Mouse (Mus musculus): ENCODE data around the gene Tomm40. TPM values are rescaled to one million over a fixed set of nuclear protein-coding genes. Genes with fewer than 3 reads are reported as not detected.

Gene Tomm40
- polyA plus RNA-seq, 1 experiment from 2014 or later, result 128 TPM

- Histone ChIP-seq H3K36me3 (no peaks in the 10 kb centered on the region), H3K4me2 (no peak overlapping the region), H3K27ac (replicated peaks) (no peak overlapping the region), H3K9ac (no peak overlapping the region), H3K4me1 (peaks cover 7% of the 10 kb centered on the region; the same call in 1 of the 2 replicates), H3K4me3 (no peak overlapping the region), H3K9me3 (no peaks in the 10 kb centered on the region), H3K27me3 (replicated peaks) (no peaks in the 10 kb centered on the region)
- no peak for ATAC-seq (ENCODE audit: extremely low read depth, insufficient number of reproducible peaks, low FRiP score, low TSS enrichment)
- WGBS, result 76% methylated on average over 6 of the region's 6 CpGs
Observed at GRCm38 (mm10) chr7:19683771-19684201, 31.5 kb downstream of the Tomm40 start.

DNA sequence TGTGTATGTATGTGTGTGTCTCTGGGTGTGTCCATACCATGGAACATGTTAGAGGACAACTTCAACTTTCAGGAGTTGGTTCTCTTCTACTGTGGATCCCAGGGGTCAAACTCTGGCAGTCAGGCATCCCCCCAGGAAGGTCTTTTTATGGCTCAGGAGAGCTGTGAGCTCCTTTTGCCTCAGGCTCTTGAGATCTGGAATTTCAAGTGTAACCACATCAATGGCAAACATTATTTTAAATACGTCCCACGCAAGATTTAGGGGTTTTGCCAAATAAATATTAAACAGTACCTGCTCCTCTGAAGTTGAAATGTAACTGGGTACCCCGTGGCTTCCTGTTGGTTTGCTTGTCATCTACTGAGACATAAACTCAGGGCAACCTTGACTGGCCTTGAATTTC is 32.3 kb downstream of the Tomm40 start:
- Histone ChIP-seq H3K36me3 (no peaks in the 10 kb centered on the region), H3K9me3 (no peaks in the 10 kb centered on the region), H3K27me3 (replicated peaks) (no peaks in the 10 kb centered on the region), H3K4me1 (peaks cover 7% of the 10 kb centered on the region; the same call in 1 of the 2 replicates), H3K27ac (replicated peaks) (no peak overlapping the region), H3K9ac (0 out of 2 replicates have a peak overlapping the region, but pooled peaks have one; percentile 5), H3K4me3 (no peak overlapping the region), H3K4me2 (no peak overlapping the region)
- 67% methylated on average over 3 of the region's 3 CpGs for WGBS
- ATAC-seq (ENCODE audit: extremely low read depth, insufficient number of reproducible peaks, low FRiP score, low TSS enrichment), result no peak

GRCm38 (mm10) chr7:19681202-19681694 is 34.0 kb downstream of the Tomm40 start, which contains the start of the genes Gm44805 and Apoc4:
Gene Gm44805 (minus strand): TSS chr7:19681423.
Gene Apoc4 (minus strand): TSS chr7:19681479.
- H3K27me3 ChIP-seq (replicated peaks), result no peaks in the 10 kb centered on the region
- whole genome bisulfite sequencing, result 46% methylated on average over 8 of the region's 8 CpGs
- ATAC-seq (ENCODE audit: extremely low read depth, insufficient number of reproducible peaks, low FRiP score, low TSS enrichment), result no peak
- peaks cover 7% of the 10 kb centered on the region; the same call in 1 of the 2 replicates for H3K4me1 ChIP-seq
- no peak within 1 kb of the TSS for H3K4me3 ChIP-seq
- H3K9ac ChIP-seq, result 0 out of 2 replicates have a peak within 1 kb of the TSS, but pooled peaks have one; percentile 24
- H3K27ac ChIP-seq (replicated peaks), result no peak within 1 kb of the TSS
- no peaks in the 10 kb centered on the region for H3K36me3 ChIP-seq
- H3K4me2 ChIP-seq, result no peak within 1 kb of the TSS
- no peaks in the 10 kb centered on the region for H3K9me3 ChIP-seq

DNA sequence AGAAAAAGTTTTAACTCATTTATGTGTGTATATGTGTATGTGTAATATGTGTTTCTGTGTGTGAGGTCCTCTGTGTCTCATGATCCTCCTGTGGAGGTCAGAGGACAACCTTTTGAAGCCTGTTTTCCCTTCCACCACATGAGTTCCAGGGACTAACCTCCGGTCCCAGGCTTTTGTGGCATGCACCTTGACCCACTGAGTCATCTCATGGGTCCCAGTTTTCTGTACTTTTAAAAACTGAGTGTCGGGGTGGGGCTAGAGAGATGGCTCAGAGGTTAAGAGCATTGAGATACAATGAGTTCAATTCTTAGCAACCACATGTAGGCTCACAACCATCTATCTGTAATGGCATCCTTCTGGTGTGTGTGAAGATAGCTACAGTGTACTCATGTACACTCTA is 34.5 kb downstream of the Tomm40 start:
- no peak for ATAC-seq (ENCODE audit: extremely low read depth, insufficient number of reproducible peaks, low FRiP score, low TSS enrichment)
- no peak overlapping the region for H3K4me2 ChIP-seq

GRCm38 (mm10) chr7:19678901-19679300 is 36.3 kb downstream of the Tomm40 start:
- Histone ChIP-seq H3K36me3 (no peaks in the 10 kb centered on the region), H3K27ac (replicated peaks) (no peak overlapping the region), H3K4me3 (no peak overlapping the region), H3K4me2 (no peak overlapping the region), H3K9me3 (no peaks in the 10 kb centered on the region), H3K4me1 (peaks cover 7% of the 10 kb centered on the region; the same call in 1 of the 2 replicates), H3K27me3 (replicated peaks) (no peaks in the 10 kb centered on the region), H3K9ac (no peak overlapping the region)
- ATAC-seq (ENCODE audit: extremely low read depth, insufficient number of reproducible peaks, low FRiP score, low TSS enrichment), result no peak
- 95% methylated on average over 3 of the region's 3 CpGs for WGBS

More for the DNA sequence above, 34.5 kb downstream of the Tomm40 start:
- Histone ChIP-seq H3K27me3 (replicated peaks) (no peaks in the 10 kb centered on the region), H3K27ac (replicated peaks) (no peak overlapping the region), H3K9me3 (no peaks in the 10 kb centered on the region), H3K4me3 (no peak overlapping the region), H3K4me1 (peaks cover 7% of the 10 kb centered on the region; the same call in 1 of the 2 replicates), H3K36me3 (no peaks in the 10 kb centered on the region), H3K9ac (no peak overlapping the region)
- 75% methylated on average over 2 of the region's 2 CpGs for WGBS

GRCm38 (mm10) chr7:19677872-19678271 is 37.4 kb downstream of the Tomm40 start, which contains the start of gene Apoc2:
Gene Apoc2 (minus strand): TSS chr7:19677941.
- ATAC-seq (ENCODE audit: extremely low read depth, insufficient number of reproducible peaks, low FRiP score, low TSS enrichment), result no peak
- Histone ChIP-seq H3K4me1 (peaks cover 7% of the 10 kb centered on the region; the same call in 1 of the 2 replicates), H3K9me3 (no peaks in the 10 kb centered on the region), H3K4me3 (no peak within 1 kb of the TSS), H3K27ac (replicated peaks) (no peak within 1 kb of the TSS), H3K9ac (no peak within 1 kb of the TSS), H3K36me3 (no peaks in the 10 kb centered on the region), H3K27me3 (replicated peaks) (no peaks in the 10 kb centered on the region), H3K4me2 (no peak within 1 kb of the TSS)
- 52% methylated on average over 8 of the region's 8 CpGs for WGBS

DNA sequence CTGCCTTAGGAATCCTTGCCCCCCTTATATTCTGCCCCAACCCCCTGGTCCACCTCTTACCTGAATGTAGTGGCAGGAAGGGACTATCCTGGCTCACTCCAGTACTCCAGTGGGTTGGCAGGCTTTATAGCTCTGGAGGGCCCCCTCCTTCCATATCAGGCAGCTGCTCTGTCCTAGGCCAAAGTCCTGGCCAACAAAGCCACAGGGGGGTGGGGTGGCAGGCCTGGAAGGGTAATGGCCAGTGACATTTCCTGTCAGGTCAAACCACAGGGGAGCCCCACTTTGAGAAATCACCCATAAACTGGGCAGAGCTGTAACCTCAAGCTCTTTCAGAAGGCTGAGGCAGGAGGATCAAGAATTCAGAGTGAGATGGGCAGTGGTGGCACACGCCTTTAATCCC is 38.6 kb downstream of the Tomm40 start:
- H3K4me1 ChIP-seq, result peaks cover 7% of the 10 kb centered on the region; the same call in 1 of the 2 replicates
- H3K9ac ChIP-seq, result no peak overlapping the region
- 61% methylated on average over 1 of the region's 1 CpGs for WGBS
- H3K4me3 ChIP-seq, result no peak overlapping the region
- no peak overlapping the region for H3K27ac ChIP-seq (replicated peaks)
- H3K9me3 ChIP-seq, result no peaks in the 10 kb centered on the region
- no peaks in the 10 kb centered on the region for H3K27me3 ChIP-seq (replicated peaks)
- H3K36me3 ChIP-seq, result no peaks in the 10 kb centered on the region
- ATAC-seq (ENCODE audit: extremely low read depth, insufficient number of reproducible peaks, low FRiP score, low TSS enrichment), result no peak
- H3K4me2 ChIP-seq, result no peak overlapping the region

DNA sequence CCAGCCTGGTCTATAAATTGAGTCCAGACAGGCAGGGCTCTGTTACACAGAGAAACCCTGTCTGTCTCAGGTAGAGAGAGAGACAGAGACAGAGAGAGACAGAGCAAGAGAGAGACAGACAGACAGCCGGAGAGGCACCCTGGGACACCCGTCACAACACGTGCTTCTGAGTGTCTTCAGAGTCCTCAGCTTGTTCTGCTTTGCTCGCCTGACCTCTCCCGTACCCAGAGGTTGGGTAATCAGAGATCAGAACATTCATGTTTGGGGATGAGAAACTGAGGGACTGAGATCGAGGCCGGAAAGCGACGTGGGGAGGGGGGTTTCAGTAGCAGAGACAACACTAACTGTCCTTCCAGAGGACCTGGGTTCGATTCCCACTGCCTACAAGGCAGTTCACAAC is 39.4 kb downstream of the Tomm40 start:
- Histone ChIP-seq H3K27me3 (replicated peaks) (no peaks in the 10 kb centered on the region), H3K4me2 (no peak overlapping the region), H3K9me3 (no peaks in the 10 kb centered on the region), H3K4me1 (no peaks in the 10 kb centered on the region), H3K36me3 (no peaks in the 10 kb centered on the region), H3K9ac (no peak overlapping the region), H3K4me3 (no peak overlapping the region), H3K27ac (replicated peaks) (no peak overlapping the region)
- ATAC-seq (ENCODE audit: extremely low read depth, insufficient number of reproducible peaks, low FRiP score, low TSS enrichment), result no peak
- WGBS, result 74% methylated on average over 10 of the region's 10 CpGs

DNA sequence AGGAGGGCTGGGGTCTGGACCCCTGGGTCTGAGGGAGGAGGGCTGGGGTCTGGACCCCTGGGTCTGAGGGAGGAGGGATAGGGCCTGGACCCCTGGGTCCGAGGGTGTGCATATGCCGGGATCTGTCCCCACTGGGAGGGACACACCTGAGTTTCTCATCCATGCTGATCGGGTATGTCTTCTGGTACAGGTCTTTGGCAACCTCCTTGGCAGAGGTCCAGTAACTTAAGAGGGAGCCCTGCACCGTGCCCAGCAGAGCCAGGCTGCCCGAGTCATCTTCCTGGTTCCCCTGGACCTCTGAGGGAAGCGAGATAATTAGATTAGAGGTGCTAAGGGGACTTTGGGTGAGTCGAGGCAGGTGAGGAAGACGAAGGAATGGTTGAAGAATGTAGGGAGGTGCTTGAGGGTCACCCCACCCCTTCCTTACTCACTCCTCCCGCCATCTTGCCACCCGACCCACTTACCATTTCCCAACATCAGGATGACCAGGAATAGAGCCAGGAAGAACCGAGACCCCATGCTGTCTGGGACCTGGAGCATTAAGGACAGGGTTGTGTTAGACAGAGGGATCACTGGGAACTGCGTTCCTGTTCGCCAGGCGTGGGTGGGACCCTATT is 42.0 kb downstream of the Tomm40 start:
- WGBS, result 54% methylated on average over 14 of the region's 14 CpGs
- no peak for ATAC-seq (ENCODE audit: extremely low read depth, insufficient number of reproducible peaks, low FRiP score, low TSS enrichment)
- no peaks in the 10 kb centered on the region for H3K9me3 ChIP-seq

DNA sequence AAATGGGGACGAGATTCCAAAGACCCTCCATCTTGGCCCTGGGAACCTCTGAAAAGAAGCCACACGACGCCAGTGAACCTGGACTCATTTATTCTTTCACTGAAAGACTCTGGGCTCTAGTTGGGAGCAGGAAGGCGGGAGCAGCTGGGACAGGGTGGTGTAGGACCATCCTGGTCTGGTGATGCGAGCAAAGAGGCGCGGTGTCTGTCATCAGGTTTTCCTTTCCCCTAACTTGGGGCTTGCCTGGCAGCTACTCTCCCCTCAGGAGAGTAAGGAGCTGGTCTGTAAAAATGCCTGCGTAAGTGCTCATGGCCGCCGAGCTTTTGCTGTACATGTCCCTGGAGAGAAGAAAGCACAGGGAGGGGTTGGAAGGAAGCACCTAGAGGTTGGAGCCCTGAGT is 43.7 kb downstream of the Tomm40 start:
- Histone ChIP-seq H3K9me3 (no peaks in the 10 kb centered on the region), H3K4me2 (no peak overlapping the region), H3K36me3 (no peaks in the 10 kb centered on the region), H3K4me1 (peaks cover 7% of the 10 kb centered on the region), H3K4me3 (no peak overlapping the region), H3K27me3 (replicated peaks) (no peaks in the 10 kb centered on the region), H3K27ac (replicated peaks) (no peak overlapping the region), H3K9ac (no peak overlapping the region)
- 65% methylated on average over 10 of the region's 10 CpGs for WGBS
- no peak for ATAC-seq (ENCODE audit: extremely low read depth, insufficient number of reproducible peaks, low FRiP score, low TSS enrichment)

More for the DNA sequence above, 42.0 kb downstream of the Tomm40 start:
- Histone ChIP-seq H3K9ac (no peak overlapping the region), H3K27ac (replicated peaks) (no peak overlapping the region), H3K4me3 (no peak overlapping the region), H3K4me1 (peaks cover 7% of the 10 kb centered on the region), H3K4me2 (no peak overlapping the region), H3K27me3 (replicated peaks) (no peaks in the 10 kb centered on the region), H3K36me3 (no peaks in the 10 kb centered on the region)

GRCm38 (mm10) chr7:19668947-19669721 is 46.1 kb downstream of the Tomm40 start:
- Histone ChIP-seq H3K4me2 (peak overlapping the region; percentile 56), H3K9ac (peak overlapping the region; percentile 73), H3K27ac (replicated peaks) (peak overlapping the region; percentile 70), H3K4me3 (peak overlapping the region; percentile 24), H3K36me3 (no peaks in the 10 kb centered on the region), H3K27me3 (replicated peaks) (no peaks in the 10 kb centered on the region), H3K9me3 (no peaks in the 10 kb centered on the region), H3K4me1 (peaks cover 16% of the 10 kb centered on the region)
- peak; percentile 55 for ATAC-seq (ENCODE audit: extremely low read depth, insufficient number of reproducible peaks, low FRiP score, low TSS enrichment)
- WGBS, result 8% methylated on average over 10 of the region's 10 CpGs

All from heart, embryonic 13.5 days (tissue).